Mouse (Mus musculus) midbrain, embryonic 13.5 days (tissue): Measurements from ENCODE around the gene Gpld1. TPM values are rescaled to one million over a fixed set of nuclear protein-coding genes. Genes with fewer than 3 reads are reported as not detected.

ENCODE experiments used
- ATAC-seq: fragments of 200-750 bp; cut with Nextera tagmentation; 2 replicates; pipeline ENCODE4 v1.8.0; 2017; ENCODE audit warnings: mild to moderate bottlenecking, moderate TSS enrichment, moderate library complexity
- H3K27ac ChIP-seq: fragments of 300-500 bp; sonication (generic); 2 replicates; pipeline ENCODE4 v1.5.1; 2015; ENCODE audit warnings: inconsistent platforms, mild to moderate bottlenecking, moderate library complexity
- H3K27me3 ChIP-seq: fragments of 300-500 bp; sonication (generic); 2 replicates; pipeline ENCODE4 v1.6.1; 2015; ENCODE audit warnings: mild to moderate bottlenecking, inconsistent platforms
- H3K36me3 ChIP-seq: fragments of 300-500 bp; sonication (generic); 2 replicates; pipeline ENCODE4 v1.6.1; 2015; ENCODE audit warnings: mild to moderate bottlenecking, inconsistent platforms
- H3K4me1 ChIP-seq: fragments of 300-500 bp; sonication (generic); replicated peaks from 2 replicates; pipeline ENCODE4 v1.6.1; 2015; ENCODE audit warnings: inconsistent platforms
- H3K4me2 ChIP-seq: fragments of 300-500 bp; sonication (generic); replicated peaks from 2 replicates; pipeline ENCODE4 v1.6.1; 2015; ENCODE audit warnings: moderate library complexity, mild to moderate bottlenecking, inconsistent platforms
- H3K4me3 ChIP-seq: fragments of 300-500 bp; sonication (generic); replicated peaks from 2 replicates; pipeline ENCODE4 v1.5.1; 2015; ENCODE audit warnings: mild to moderate bottlenecking, inconsistent platforms
- H3K9ac ChIP-seq: fragments of 300-500 bp; sonication (generic); replicated peaks from 2 replicates; pipeline ENCODE4 v1.6.1; 2015; ENCODE audit warnings: mild to moderate bottlenecking, inconsistent platforms
- H3K9me3 ChIP-seq: fragments of 300-500 bp; sonication (generic); 2 replicates; pipeline ENCODE4 v1.6.1; 2016; ENCODE audit warnings: mild to moderate bottlenecking, inconsistent platforms
- WGBS: fragments of 180-500 bp; shearing (Covaris S2); methylation state at CpG from one replicate; pipeline ENCODE4 v1.1.7; 2015; 5-methylcytosine and 5-hydroxymethylcytosine counted together
- polyA plus RNA-seq: library from polyadenylated mRNA; unstranded; fragments of >200 nt; fragmentation: Nextera tagmentation; extraction: Ambion mirVana; gene quantifications from 2 replicates; pipeline ENCODE4 v1.2.1, GENCODE M21; 2015

Gene Gpld1
- polyA plus RNA-seq, 1 experiment from 2014 or later, result 0.63 TPM

GRCm38 (mm10) chr13:24923991-24924390 lies 19.0 kb upstream of the Gpld1 start:
- Histone ChIP-seq H3K4me3 (no peak overlapping the region), H3K27me3 (no peaks in the 10 kb centered on the region), H3K36me3 (peaks cover 37% of the 10 kb centered on the region), H3K4me1 (no peaks in the 10 kb centered on the region), H3K4me2 (no peak overlapping the region), H3K9me3 (no peaks in the 10 kb centered on the region), H3K9ac (no peak overlapping the region), H3K27ac (no peak overlapping the region)
- ATAC-seq, result no peak
- WGBS, result 98% methylated on average over 5 of the region's 5 CpGs

DNA sequence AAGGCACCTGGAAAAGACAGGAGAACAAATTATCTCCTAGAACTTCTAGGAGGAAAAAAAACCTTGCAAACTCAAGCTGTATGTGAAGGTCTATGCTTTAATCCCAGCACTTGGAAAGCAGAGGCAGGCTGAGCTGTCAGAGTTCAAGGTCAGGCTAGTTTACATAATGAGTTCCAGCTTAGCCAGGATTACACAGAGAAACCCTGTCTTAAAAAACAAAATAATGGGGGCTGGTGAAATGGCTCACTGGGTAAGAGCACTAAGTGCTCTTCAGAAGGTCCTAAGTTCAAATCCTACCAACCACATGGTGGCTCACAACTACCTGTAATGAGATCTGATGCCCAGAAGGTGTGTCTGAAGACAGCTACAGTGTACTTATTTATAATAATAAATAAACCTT lies 12.4 kb upstream of the Gpld1 start:
- Histone ChIP-seq H3K36me3 (peaks cover 4% of the 10 kb centered on the region), H3K9ac (no peak overlapping the region), H3K4me1 (no peaks in the 10 kb centered on the region), H3K4me3 (no peak overlapping the region), H3K9me3 (no peaks in the 10 kb centered on the region), H3K27ac (no peak overlapping the region), H3K4me2 (no peak overlapping the region), H3K27me3 (no peaks in the 10 kb centered on the region)
- no peak for ATAC-seq

DNA sequence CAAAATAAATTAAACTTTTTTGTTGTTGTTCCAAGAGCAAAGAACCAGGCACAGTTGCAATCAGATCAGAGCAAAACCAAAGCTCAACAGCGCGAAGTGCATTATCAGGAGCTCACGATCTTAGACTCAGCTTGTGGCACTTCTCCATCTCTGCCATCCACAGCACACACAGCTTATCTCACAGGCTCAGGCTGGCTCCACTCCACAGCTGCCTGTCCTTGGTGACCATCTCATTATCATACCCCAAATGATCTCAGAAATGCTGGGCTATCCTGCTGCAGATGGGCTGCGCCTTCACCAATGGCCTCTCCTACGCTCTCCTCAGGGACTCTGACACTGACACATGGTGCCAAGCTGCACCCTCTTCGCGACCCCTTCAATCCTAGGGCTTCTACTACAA lies 9.8 kb upstream of the Gpld1 start:
- H3K36me3 ChIP-seq, result no peaks in the 10 kb centered on the region
- H3K4me3 ChIP-seq, result no peak overlapping the region
- H3K4me2 ChIP-seq, result no peak overlapping the region
- no peaks in the 10 kb centered on the region for H3K27me3 ChIP-seq
- WGBS, result 94% methylated on average over 7 of the region's 7 CpGs
- H3K9ac ChIP-seq, result no peak overlapping the region
- no peaks in the 10 kb centered on the region for H3K9me3 ChIP-seq
- H3K4me1 ChIP-seq, result peaks cover 14% of the 10 kb centered on the region
- ATAC-seq, result no peak
- H3K27ac ChIP-seq, result no peak overlapping the region

DNA sequence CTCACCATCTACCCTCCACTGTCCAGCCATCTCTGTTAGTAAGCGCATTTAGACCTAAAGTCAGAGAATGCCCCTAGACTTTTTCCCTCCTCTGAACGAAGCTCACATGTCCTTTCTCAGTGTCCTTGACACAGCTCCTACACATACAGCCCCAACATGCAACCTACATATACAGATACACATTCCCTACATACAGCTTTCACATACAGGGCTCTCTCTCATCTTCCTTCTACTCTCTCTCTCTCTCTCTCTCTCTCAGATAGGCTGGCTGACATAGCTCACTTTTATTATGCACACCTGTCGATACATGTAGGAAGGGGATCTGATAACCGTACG lies 6.2 kb upstream of the Gpld1 start:
- Histone ChIP-seq H3K9me3 (no peaks in the 10 kb centered on the region), H3K27ac (peak overlapping the region; percentile 84; the same call in 1 of the 2 replicates), H3K4me2 (peak overlapping the region; percentile 78), H3K9ac (peak overlapping the region; percentile 93), H3K4me1 (peaks cover 26% of the 10 kb centered on the region), H3K27me3 (no peaks in the 10 kb centered on the region), H3K36me3 (no peaks in the 10 kb centered on the region), H3K4me3 (peak overlapping the region; percentile 88)
- ATAC-seq, result peak; percentile 53
- WGBS, result 55% methylated on average over 5 of the region's 5 CpGs

DNA sequence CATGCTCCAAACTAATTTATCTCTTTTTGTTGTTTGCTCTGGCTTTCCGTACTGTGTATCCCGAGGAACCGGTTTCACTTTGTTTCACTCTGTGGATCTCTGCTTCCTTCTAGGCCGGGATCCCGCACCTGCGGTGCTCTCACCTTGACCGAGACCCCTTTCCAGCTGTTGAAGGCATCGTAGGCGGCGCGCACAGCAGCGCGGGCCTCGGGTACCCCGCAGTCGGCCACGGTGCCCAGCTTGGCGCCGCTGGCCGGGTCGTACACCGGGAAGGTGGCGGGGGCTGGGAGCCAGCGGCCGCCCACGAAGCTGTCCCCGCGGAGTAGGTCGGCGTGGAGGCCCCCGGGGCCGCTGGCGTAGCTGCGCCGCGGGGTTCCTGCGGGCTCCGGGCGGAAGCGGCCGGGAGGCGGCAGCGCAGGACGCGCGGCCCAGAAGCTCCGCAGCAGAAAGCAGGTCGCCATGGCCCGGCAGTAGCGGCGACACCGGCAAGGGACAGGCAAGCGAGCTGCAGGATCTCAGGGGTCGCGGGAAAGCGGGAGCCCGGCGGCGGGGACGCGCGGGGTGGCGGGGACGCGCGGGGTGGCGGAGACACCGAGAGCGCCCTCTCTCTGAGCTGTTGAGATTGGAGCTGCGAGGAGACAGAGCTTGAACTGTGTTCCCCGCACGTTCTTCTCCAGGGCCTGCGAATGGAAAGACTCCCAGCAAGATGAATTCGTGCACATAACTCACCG lies 5.7 kb upstream of the Gpld1 start, which contains the start of gene Aldh5a1:
Gene Aldh5a1, minus strand, starts transcription at position 554 of the 731 bp plus-strand sequence.
- Histone ChIP-seq H3K4me3 (peak within 1 kb of the TSS; percentile 88), H3K27me3 (no peaks in the 10 kb centered on the region), H3K9me3 (no peaks in the 10 kb centered on the region), H3K27ac (peak within 1 kb of the TSS; percentile 84), H3K36me3 (no peaks in the 10 kb centered on the region), H3K4me1 (peaks cover 26% of the 10 kb centered on the region), H3K9ac (peak within 1 kb of the TSS; percentile 93), H3K4me2 (peak within 1 kb of the TSS; percentile 78)
- under 1% methylated on average over 75 of the region's 75 CpGs for WGBS
- ATAC-seq, result peak; percentile 87

DNA sequence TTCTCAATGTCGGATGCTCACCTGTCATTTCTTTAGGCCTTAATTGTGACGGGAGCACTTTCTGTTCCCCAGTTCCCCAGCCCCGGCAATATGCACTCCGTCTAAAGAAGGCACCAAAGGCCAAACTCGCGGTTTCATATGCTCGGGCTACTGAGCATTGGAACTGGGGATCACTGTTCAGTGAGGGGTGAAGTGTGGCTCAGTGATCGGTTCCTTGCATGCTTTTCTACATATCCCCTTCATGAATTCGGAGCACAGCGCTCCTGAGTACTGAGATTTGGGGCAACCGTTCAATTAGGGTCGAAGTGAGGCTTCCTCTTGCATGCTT lies 5.1 kb upstream of the Gpld1 start:
- H3K27ac ChIP-seq, result peak overlapping the region; percentile 84; the same call in 1 of the 2 replicates

GRCm38 (mm10) chr13:24938683-24939082 lies 4.3 kb upstream of the Gpld1 start:
- no peak overlapping the region for H3K4me2 ChIP-seq
- H3K9ac ChIP-seq, result no peak overlapping the region
- H3K27ac ChIP-seq, result no peak overlapping the region
- no peak overlapping the region for H3K4me3 ChIP-seq
- no peaks in the 10 kb centered on the region for H3K36me3 ChIP-seq
- peaks cover 32% of the 10 kb centered on the region for H3K4me1 ChIP-seq
- no peaks in the 10 kb centered on the region for H3K9me3 ChIP-seq
- ATAC-seq, result no peak
- WGBS, result 35% methylated on average over 9 of the region's 9 CpGs
- H3K27me3 ChIP-seq, result no peaks in the 10 kb centered on the region

More for the DNA sequence above, 5.1 kb upstream of the Gpld1 start:
- H3K27me3 ChIP-seq, result no peaks in the 10 kb centered on the region
- peak overlapping the region; percentile 78 for H3K4me2 ChIP-seq
- peak overlapping the region; percentile 88 for H3K4me3 ChIP-seq
- 21% methylated on average over 12 of the region's 12 CpGs for whole genome bisulfite sequencing
- peak overlapping the region; percentile 93 for H3K9ac ChIP-seq
- no peaks in the 10 kb centered on the region for H3K36me3 ChIP-seq
- H3K4me1 ChIP-seq, result peaks cover 30% of the 10 kb centered on the region
- ATAC-seq, result peak; percentile 64
- no peaks in the 10 kb centered on the region for H3K9me3 ChIP-seq

- H3K27ac ChIP-seq, result no peak overlapping the region
- no peak overlapping the region for H3K4me3 ChIP-seq
- peaks cover 32% of the 10 kb centered on the region for H3K4me1 ChIP-seq
- H3K4me2 ChIP-seq, result no peak overlapping the region
- 90% methylated on average over 9 of the region's 9 CpGs for WGBS
- no peaks in the 10 kb centered on the region for H3K9me3 ChIP-seq
- H3K9ac ChIP-seq, result no peak overlapping the region
- H3K36me3 ChIP-seq, result no peaks in the 10 kb centered on the region
- no peaks in the 10 kb centered on the region for H3K27me3 ChIP-seq
- no peak for ATAC-seq
These were observed 3.5 kb upstream of the Gpld1 start for GRCm38 (mm10) chr13:24939472-24939871.

DNA sequence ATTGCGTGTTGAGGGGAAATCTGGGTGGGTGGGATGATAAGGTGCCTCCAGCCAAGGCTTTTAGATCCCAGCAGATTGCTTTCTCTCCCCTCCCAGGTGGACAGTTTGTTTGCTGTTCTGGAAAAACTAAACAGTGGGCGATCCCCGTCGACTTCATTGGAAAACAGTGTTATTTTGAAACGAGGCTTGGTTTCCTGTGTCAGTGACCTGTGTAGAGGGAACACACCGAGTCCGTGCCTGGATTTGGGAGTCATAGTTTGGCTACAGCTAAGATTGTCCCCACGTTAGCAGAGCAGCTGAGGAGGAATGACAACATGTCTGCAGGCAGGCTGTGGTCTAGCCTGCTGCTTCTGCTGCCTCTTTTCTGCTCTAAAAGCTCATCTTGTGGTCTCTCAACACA lies 351 bp downstream of the Gpld1 start:
- Histone ChIP-seq H3K9ac (no peak overlapping the region), H3K9me3 (no peaks in the 10 kb centered on the region), H3K4me3 (no peak overlapping the region), H3K27ac (no peak overlapping the region), H3K27me3 (no peaks in the 10 kb centered on the region), H3K4me1 (peaks cover 17% of the 10 kb centered on the region), H3K4me2 (no peak overlapping the region), H3K36me3 (no peaks in the 10 kb centered on the region)
- no peak for ATAC-seq
- 83% methylated on average over 8 of the region's 8 CpGs for WGBS

GRCm38 (mm10) chr13:24945567-24945966 lies 2.6 kb downstream of the Gpld1 start:
- Histone ChIP-seq H3K9me3 (no peaks in the 10 kb centered on the region), H3K4me3 (no peak overlapping the region), H3K27me3 (no peaks in the 10 kb centered on the region), H3K36me3 (no peaks in the 10 kb centered on the region), H3K4me2 (no peak overlapping the region), H3K27ac (no peak overlapping the region), H3K4me1 (peaks cover 11% of the 10 kb centered on the region), H3K9ac (no peak overlapping the region)
- peak; percentile 32; the same call in 1 of the 2 replicates for ATAC-seq
- 25% methylated on average over 4 of the region's 4 CpGs for WGBS

- no peaks in the 10 kb centered on the region for H3K36me3 ChIP-seq
- H3K4me1 ChIP-seq, result peaks cover 6% of the 10 kb centered on the region; the same call in 1 of the 2 replicates
- H3K27ac ChIP-seq, result no peak overlapping the region
- no peak for ATAC-seq
- H3K27me3 ChIP-seq, result no peaks in the 10 kb centered on the region
- no peaks in the 10 kb centered on the region for H3K9me3 ChIP-seq
- no peak overlapping the region for H3K4me2 ChIP-seq
- H3K4me3 ChIP-seq, result no peak overlapping the region
- WGBS, result 88% methylated on average over 5 of the region's 5 CpGs
- H3K9ac ChIP-seq, result no peak overlapping the region
These were observed 4.2 kb downstream of the Gpld1 start for GRCm38 (mm10) chr13:24947158-24947557.

- Histone ChIP-seq H3K4me3 (no peak overlapping the region), H3K4me1 (no peaks in the 10 kb centered on the region), H3K27ac (no peak overlapping the region), H3K36me3 (no peaks in the 10 kb centered on the region), H3K27me3 (no peaks in the 10 kb centered on the region), H3K9ac (no peak overlapping the region), H3K4me2 (no peak overlapping the region), H3K9me3 (no peaks in the 10 kb centered on the region)
- 93% methylated on average over 6 of the region's 6 CpGs for WGBS
- no peak for ATAC-seq
These were observed 5.9 kb downstream of the Gpld1 start for GRCm38 (mm10) chr13:24948870-24949269.

DNA sequence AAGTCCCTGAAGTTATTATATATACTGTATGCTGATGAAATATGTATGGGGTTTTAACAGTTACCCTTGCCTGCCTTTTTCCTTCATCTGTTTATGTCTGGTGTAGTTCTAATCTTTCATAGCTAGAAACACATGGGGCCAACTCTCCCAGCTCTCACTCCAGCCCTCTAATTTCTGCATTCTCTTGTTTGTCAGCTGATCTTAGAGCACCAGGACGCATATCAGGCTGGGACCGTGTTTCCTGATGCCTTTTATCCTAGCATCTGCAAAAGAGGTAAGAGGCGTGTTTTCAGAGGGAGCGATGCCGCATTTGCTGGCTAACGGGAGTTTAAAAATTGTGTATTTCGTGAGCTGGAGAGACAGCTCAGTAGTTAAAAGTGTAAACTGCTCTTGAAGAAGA lies 9.7 kb downstream of the Gpld1 start:
- no peak overlapping the region for H3K9ac ChIP-seq
- H3K27me3 ChIP-seq, result no peaks in the 10 kb centered on the region
- ATAC-seq, result no peak
- no peak overlapping the region for H3K4me3 ChIP-seq
- no peaks in the 10 kb centered on the region for H3K4me1 ChIP-seq
- WGBS, result 84% methylated on average over 7 of the region's 7 CpGs
- H3K9me3 ChIP-seq, result no peaks in the 10 kb centered on the region
- H3K27ac ChIP-seq, result no peak overlapping the region
- no peak overlapping the region for H3K4me2 ChIP-seq
- H3K36me3 ChIP-seq, result no peaks in the 10 kb centered on the region
